Mouse (Mus musculus) ovary, postnatal 10 days (tissue): Measurements from ENCODE around the gene Zfp598.

Experiments used
- DNase-seq: peaks from one replicate; pipeline ENCODE4 v3.0.0; 2022; ENCODE audit warnings: low spot score

Zfp598 gene

DNA sequence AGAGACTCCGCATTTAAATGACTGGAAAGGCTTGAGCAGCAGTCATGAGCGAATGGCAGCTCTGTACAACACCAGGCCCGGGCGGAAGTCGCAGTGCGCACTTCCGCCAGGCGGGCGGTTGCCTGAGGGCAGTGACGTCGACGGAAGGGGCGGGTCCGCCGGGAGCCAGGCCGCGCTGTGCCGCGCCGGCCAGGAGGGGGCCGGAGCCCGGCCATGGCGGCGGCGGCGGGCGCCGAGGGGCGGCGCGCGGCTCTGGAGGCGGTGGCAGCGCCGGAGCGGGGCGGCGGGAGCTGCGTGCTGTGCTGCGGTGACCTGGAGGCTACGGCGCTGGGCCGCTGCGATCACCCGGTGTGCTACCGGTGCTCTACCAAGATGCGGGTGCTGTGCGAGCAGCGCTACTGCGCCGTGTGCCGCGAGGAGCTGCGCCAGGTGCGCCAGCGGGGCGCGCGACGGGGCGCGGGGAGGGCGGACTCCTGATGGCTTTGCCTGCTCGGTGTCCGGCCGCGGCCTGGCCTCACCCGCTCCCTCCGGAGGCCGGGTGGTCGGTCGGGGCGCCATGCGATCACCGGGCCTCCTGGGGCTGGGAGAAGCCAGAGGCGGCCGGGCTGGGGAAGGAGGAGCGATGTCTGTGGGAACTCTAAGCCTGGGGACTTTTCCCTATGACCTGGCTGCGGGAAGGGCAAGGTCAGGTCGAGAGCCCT is at the start of gene Zfp598:
TSS of gene Zfp598 (plus strand) at position 143 of the 701 bp plus-strand sequence.
- peak; percentile 83 for DNase-seq

DNA sequence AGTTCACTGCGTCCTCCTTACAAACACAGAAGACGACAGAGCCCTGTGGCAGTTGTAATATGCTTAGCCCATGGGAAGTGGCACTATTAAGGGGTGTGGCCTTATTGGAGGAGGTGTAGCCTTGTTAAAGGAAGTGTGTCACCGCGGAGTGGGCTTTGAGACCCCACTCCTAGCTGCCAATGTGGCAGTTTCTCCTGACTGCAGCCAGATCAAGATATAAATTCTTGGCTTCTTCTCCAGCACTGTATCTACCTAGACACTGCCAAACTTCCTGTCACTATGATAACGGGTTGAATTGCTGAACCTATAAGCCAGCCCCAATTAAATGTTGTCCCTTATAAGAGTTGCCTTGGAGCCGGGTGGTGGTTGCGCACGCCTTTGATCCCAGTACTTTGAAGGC is 44.0 kb upstream of the Zfp598 start:
- no peak for DNase-seq

DNA sequence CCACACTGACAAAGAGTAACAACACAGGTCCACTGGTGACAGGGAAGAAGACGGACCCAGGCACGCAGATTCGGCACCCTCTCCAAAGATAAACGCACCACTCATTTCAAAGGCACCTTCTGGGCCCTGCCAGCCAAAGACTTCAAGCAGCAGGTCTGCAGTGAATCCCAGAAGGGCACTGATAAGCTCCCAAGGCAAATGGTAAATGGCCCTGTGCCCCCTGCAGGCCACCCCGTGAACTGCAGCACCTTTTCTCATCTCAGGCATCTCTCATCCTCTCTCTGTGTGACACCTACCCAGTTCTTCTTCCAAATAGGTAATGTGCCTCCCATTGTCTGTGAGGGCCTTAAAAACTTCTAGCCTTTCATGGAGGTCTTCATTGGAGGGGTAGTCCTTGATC is 40.8 kb upstream of the Zfp598 start:
- DNase-seq = no peak

DNA sequence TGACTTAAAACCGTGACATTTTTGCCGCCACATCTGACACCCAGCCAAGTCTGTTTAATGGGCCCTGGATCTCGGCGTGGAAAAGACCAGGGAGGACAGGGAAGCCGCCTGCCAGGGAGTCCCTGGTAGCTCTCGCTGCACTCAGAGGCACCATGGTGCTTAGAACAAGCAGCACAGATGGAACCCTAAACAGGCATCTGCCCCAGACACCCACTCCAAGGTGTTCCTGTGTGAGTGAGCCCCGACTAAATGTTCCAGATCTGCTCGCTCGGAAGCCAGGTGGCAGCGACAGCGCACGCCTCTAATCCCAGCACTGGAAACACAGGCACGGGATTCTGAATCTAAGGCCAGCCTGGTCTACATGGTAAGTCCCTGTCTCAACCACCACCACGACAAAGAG is 39.4 kb upstream of the Zfp598 start:
- no peak for DNase-seq

DNA sequence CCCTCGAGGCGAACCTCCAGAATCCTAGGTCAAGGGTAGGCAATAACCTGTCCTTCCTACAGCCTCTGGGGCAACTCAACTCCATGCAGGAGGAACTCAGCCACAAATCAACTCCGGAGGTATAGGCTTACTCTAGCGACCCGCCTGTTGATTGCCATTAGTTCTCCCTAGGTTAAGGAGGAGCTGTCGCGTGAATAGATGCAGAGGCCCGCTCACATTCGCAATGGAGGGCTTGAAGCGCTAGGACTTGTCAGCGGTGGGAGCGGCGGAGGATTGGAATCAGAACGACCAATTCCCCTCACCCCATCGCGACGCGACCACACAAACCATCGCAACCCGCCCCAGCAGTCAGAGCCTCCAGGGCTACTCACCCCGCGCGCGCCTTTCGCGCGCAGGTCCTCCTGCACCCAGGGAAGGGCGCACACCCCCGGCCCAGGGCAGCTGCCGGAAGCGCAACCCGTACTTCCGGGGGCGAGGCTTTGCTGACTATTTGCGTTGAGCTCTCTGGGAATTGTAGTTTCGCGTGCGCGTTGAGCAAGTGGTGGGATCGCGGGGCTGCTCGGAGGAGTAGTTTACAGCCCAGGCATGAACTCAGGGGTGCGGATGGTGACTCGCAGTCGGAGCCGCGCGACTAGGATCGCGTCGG is 37.2 kb upstream of the Zfp598 start, which contains the start of the genes Tsc2 and Nthl1:
TSS of gene Tsc2 (minus strand) at position 464 of the 646 bp plus-strand sequence.
TSS of gene Nthl1 (plus strand) at position 514 of the 646 bp plus-strand sequence.
- peak; percentile 71 for DNase-seq

DNA sequence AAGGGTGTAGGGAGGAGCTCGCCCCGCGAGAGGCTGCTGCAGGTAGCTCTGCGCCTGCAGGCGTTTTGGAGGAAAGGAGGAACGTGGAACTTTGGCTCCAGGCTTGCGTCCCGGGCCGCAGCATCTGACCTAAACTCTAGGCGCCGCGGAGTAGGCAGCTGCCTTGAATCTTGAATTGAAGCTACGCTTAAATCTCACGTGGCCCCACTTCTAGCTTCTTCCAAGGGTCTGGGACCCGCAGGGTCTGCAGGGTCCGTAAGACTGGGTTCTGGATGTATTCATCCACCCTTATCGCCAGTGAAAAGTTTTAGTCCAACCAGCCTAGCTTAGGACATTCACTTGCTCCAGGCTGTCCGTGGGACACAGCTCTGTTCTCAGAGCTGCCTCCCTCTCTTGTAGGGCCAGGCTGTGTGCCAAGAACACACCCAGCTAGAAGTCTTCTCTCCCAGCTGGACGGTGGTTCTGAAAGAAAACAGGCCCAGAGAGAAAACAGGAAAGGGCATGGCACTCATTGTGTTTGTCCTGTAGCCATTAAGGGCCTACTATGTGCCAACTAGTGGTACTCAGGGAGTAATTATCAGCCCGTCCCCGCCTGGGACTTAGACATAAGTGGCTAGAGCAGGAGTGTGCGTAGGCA is 36.6 kb upstream of the Zfp598 start:
- DNase-seq = no peak

DNA sequence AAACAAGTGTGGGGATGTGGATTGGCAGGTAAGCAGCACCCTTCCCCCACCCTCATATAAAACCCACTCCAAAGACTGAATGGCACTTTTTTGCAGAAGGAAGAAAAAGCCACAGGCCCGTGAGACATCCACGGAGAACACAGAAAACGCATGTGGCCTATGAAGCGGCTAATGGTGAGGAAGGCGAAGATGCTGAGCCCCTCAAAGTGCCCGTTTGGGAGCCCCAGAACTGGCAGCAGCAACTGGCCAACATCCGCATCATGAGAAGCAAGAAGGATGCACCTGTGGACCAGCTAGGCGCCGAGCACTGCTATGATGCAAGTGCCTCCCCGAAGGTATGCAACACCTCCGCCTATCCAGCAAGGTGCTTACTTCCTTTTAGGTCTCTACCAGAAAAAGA is 35.7 kb upstream of the Zfp598 start:
- DNase-seq = no peak

DNA sequence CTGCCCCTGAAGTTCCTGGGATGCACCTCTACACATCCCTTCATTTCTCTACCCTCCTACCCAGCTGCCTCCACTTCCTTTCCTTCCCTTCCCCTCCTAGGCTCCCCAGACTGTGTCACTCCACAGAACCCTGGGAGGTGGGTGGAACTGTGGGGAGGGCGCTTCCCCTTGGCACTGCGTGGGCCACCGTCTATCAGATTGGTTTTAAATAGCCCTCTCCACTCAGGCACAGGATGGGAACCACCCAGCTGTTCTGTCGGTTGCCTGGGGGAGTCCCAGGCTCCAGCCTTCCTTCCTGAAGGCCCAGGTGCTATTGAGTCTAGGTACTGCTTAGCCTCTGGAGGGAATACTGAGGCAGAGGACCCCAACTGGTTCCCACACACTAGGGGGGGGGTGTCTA is 34.5 kb upstream of the Zfp598 start:
- no peak for DNase-seq

DNA sequence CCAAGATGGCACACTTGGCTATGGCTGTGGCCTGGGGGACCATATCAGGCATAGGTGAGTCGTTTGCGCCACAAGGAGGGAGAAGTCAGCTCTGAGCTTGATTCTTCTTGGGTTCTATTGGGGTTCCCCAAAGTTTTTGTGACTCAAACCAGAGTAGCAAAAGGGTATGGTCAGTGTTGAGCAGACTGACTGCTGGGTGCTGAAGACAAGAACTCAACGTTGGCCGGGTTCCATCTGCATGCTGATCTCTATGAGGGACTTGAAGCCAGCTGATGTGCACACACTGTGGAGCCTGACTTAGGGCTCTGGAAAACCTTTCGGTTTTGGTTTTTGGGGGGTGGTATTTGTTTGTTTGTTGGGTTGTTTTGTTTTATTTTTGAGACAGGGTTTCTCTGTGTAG is 33.8 kb upstream of the Zfp598 start:
- no peak for DNase-seq

DNA sequence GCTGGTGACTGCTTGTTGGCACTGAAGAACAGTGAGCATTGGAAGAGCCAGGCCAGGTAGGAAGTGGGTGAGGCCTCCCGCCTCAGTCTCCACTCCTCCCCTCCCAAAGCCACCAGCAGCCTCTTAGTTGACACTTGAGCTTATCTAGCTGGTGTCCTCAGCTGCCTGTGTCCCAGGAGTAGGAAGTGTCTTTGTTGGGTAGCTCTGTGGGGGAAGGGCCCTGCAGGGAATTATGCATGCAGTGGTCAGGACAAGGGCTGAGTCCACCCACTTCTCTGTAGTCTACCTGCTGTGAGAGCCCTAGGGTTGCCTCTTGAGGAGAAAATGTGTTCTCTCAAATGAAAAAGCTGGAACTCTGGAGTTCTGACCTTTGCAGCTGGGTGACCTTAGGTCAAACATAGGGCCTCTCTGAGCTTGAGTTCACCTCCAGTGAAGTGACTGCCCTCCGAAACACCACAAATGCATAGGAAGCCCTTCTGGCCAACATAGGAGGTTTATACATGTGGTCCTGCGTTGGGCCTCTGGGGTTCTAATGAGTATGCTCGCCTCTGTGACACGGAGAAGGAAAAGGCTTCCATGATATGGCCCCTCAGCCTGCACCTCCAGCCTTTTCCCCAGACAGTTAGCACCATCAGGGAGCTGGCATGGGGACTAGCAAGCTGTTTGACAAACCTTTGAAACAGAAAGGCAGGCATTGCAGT is 32.6 kb upstream of the Zfp598 start:
- DNase-seq = no peak

DNA sequence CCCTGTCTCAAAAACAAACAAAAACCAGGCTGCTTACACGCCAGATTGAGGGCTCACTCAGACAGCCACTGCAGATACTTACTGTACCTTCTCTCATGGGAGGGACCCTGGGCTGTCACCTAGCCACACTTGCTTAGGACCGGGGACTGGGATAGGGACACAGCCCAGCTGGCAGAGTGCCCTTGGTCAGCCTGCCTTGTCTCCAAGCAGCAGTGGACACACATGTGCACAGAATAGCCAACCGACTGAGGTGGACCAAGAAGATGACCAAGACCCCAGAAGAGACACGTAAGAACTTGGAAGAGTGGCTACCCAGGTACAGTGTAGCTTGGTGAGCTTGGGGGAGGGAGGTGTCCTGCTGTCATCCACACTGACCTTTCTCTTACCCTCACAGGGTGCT is 31.3 kb upstream of the Zfp598 start:
- no peak for DNase-seq

DNA sequence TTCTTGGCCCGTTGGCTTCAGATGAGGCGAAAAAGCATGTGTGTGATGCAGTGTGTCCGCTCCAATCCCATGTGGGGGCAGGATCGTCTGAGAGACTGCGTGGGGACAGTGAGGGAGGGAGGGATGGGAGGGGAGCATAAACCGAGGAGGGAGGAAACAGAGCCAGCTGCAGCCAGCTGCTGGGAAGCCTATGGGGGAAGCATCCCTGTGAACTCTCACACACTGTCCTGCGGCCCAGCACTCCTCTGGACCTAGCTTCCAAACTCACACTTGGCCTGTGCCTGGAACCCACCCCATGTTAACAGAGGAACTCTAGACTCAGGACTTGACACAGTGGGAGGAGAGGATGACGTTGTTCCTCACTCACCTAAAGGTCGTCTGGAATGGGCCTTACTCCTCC is 30.6 kb upstream of the Zfp598 start:
- peak; percentile 30 for DNase-seq

DNA sequence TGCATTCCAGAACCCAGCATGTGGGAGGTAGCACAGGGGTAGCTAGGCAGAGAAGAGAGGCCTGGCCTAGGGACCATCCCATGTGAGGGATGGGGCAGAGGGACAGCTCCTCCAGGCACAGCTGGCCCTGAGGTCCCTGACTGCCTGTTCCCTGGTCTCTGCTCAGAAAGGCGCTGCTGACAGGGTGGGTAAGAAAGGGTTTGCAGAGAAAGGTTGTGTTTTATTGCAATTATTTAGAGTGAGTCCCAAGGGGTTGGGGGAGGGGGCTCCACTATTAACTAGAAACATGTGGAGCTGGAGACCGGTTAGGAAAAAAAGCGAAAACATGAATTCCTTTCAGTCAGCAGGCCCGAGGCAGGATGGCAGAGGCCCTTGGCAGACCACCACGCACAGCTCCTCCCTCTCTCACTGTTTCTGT is 29.9 kb upstream of the Zfp598 start:
- no peak for DNase-seq

DNA sequence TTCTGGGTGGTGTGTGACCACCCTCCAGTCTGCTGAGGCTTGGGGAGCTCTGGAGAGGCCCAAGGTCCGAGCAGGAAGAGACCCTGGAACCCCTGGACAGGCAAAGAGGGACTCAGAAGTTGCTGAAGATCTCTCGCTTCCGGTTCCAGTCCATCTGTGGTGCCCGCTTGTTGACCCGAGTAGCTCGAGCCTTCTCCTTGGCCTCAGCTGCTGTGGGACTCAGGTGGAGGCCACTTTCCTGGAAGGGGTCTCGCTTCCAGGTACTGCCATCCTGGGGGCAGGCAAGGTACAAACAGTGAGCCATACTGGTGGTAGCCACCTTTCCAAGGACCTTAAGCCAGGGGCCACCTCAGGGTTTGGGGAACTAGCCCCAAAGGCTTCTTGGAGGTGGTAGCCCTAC is 29.4 kb upstream of the Zfp598 start:
- no peak for DNase-seq

DNA sequence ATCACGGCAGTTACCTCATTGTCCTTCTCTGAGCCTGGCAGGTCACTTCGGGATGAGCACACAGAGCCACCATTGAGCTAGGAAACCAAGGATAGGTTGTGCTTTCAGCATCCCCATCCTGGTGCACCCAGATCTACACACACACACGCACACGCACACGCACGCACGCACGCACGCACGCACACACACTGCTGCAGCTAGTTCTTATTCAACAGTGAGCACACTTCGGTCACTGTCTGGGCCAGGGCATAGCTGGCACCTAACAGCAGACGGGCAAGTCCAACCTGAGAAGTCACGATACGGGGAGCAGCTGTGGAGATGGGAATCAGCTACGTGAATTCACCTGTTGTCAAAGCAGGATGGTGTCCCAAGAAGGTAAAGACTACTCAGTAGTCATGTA is 28.9 kb upstream of the Zfp598 start:
- DNase-seq = no peak

DNA sequence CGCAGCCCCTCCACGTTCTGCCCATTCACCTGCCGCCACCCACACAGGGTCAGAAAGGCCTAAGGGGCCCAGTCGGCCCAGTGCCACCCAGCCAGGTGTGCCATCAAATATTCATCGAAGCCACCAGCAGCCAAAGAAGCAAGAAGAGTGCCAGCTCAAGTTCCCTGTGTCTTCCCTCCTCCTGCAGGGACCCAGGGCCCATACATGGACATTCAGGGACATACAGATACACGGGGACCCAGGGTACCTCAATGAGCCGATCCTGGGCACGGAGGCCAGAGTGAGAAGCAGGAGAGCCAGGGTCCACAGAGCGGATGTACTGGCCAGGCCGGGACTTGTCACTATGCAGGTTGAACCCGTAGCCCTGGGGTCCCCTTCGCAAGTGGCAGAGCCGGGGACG is 27.5 kb upstream of the Zfp598 start:
- DNase-seq = no peak

DNA sequence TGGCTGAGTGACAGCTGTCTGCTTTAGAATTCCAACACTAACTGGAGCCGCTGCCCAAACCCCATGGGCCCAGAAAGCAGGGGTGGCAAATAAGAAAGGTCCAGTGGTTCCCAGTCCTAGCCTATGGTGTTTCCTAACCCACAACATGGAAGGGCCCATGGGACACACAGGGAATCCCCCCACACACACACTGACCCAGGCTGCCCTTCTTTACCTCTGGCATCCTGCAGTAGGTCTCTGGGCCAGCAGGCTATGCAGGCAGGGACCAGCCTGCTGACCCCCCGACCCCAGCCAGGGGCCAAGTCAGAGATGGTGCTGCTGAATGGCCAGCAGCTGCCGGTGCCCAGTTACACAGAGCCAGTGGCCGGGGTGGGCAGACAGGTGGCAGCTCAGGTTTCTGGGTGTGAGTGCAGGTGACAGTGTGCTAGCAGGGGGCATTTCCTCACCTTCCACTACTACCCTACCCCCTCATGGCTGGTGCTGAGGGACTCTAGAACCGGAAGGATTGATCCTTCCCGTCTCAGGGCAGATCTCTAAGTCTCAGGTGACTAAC is 26.6 kb upstream of the Zfp598 start:
- no peak for DNase-seq

DNA sequence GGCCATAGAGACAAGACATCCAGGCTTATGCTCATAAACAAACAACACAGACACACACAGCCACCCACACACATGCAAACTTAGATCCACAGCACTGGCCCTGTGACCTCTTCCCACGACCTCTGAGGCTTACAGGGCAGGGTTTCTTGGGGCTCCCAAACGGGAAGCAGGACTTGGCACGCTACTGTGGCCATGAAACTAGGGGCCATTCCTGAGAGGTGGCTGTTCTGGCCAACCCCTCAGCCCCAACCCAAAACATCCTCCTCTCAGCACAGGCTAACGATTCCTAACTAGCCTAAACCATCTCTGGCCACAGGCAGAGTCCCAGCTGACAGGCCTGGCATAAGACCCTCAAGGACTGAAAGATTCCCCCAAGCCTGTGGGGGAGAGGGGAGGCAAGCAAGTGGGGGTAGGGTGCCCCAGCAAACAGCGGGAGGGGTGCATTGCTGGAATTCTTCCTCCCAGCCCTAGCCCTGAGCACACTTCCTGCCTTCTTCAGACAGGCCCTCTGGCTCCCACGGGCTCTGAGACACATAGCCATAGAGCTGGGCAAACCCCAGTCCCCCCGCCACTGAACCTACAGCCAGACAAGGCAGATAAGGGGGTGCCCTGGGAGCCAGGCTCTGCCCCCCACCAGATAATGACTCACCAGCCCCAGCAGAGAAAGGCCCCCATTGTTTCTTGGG is 25.3 kb upstream of the Zfp598 start:
- no peak for DNase-seq

DNA sequence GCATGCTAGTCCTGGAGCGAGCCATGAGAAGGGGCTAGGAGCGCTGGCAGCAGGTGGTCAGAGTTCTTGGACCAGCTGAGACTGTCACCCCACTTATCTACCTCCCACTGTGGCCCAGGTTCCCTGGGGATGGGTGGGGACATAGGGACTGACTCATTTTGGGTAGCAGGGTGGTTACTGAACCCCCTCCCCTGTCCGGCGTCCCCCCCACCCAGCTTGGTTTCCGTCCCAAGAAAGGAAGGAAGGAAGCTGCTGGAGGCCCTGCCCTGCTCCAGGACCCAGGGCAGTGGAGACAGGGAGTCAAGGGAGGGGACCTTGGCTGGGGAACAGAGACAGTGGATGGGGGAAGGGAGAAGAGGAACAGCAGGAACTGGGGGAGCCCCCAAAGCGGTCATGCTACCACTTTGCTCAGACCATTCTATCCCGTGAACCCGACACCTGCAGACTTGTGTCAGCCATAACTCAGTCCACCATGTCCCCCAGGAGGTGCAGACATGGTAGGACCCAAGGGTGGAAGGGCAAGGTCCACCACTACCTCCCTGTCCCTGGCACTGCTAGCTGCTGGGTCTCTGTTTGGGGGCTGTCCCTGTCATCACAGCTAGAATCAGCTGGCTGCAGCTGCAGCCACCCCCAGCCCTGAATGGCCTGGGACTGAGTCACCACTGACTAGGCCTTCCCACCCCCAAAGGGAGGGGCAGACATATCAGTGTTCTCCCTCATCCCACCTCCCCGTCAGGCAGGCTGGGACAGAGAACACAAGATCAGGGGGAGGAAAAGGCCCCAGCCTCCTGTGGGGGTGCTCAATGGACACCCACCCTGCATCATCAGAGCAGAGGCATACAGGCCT is 24.4 kb upstream of the Zfp598 start:
- DNase-seq = no peak

DNA sequence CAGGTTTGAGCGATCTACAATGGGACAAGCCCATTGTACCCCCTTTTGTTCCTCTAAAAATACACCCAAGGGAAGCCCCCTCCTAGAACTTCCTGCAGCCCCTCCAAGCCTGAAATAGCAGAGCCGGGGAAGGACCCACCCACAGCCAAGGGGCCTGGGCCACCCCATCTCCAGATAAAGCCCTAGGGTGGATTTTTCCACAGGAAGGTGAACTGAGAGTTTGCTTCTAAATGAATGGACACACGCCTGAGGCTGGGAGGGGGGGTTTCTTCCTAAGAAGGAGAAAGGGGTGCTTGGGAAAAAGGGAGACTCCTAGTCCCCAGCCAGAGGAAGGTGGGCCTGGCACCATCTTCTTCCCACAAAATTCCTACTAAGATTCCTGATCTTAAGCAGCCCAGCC is 23.6 kb upstream of the Zfp598 start:
- no peak for DNase-seq

DNA sequence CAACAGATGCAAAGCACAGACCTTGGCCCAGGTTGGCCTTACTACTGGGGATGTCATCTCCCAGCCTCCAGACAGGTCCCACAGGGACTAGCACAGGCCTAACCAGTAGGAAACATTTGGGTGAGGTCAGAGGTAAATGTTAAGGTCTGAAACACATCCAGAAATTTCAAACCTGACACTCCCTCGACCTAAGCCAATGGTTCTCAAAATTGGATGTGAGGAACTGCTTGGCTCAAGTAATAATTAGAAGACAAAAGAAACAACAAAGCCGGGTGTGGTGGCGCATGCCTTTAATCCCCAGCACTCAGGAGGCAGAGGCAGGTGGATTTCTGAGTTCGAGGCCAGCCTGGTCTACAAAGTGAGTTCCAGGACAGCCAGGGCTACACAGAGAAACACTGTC is 23.1 kb upstream of the Zfp598 start:
- DNase-seq = no peak
